Mouse (Mus musculus) CD8-positive naive resting alpha-beta T cell, adult 57 days (primary cell): ENCODE results near the gene Ddx10. TPM values are rescaled to one million over a fixed set of nuclear protein-coding genes. Genes with fewer than 3 reads are reported as not detected.

Experiments used
- total RNA-seq: library from RNA; stranded (reverse); gene quantifications from one replicate; pipeline ENCODE4 v1.2.4, GENCODE M21; 2023

Ddx10 gene
- 47.4 TPM for total RNA-seq

DNA sequence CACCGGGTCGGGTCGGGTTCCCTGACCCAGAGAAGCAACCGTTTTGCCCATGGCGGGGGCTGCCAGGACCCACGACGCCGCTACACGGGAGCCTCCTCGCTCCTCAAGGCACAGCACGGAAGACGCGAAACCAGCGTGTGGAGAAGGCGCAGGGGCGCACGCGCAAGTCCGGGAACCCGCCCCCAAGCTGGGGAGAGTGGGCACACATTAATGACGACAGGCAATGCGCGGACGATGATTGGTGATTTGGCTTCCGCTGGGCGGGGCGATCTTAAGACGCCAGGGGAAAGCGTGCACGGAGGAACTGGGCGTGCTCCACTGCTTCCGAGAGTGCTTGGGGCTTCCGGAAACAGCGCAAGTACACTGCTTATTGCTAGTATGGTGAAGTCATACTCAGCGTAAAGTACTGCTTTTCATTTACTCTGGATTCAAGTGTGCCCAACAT is at the start of gene Ddx10:
Gene Ddx10, minus strand, starts transcription at position 101 of the 445 bp plus-strand sequence.

Other genes starting within 250 kb of the Ddx10 start
- not detected for gene Exph5, start 53.6 kb upstream of the Ddx10 start, total RNA-seq
- gene Kdelc2, start 136.0 kb upstream of the Ddx10 start, total RNA-seq = 1.1 TPM
- 0.67 TPM for gene 4930550C14Rik, start 154.3 kb upstream of the Ddx10 start, total RNA-seq